In the genomic region with DNA sequence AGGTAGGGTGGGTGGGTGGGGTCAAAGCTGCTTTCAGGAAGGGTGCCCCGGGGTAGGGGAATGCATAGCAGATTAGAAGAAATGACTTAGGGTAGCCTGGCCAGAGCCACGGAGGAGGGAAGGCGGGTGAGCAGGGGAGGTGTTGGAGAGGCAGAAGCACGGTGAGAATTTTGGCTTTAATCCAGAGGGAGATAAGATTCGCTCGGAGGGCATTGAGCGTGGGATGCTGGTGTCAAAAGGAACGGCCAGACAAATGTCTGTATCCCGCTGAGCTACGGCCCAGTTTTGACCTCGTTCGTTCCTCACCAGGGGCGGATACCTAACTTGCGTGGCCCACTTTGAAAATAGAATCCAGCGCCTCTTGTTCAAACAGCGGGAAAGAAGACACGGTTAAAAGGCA, we compare ENCODE assay signal across 8 mouse cellular contexts. TPM values are rescaled to one million over a fixed set of nuclear protein-coding genes. Genes with fewer than 3 reads are reported as not detected.
A peak's percentile ranks its signal among the peaks of the same experiment; 100 is the strongest.
DNase-seq lines count a peak whose midpoint lies in the region; ATAC-seq and TF ChIP-seq lines count a peak whose summit lies in the region.

No protein-coding gene starts in this region.

- 8% methylated on average over 17 of the region's 17 CpGs for WGBS in kidney, embryonic 14.5 days
- WGBS in heart, embryonic 14.5 days = 2% methylated on average over 17 of the region's 17 CpGs
- WGBS in liver, embryonic 13.5 days (ENCODE audit: insufficient replicate concordance) = 18% methylated on average over 17 of the region's 17 CpGs
- 22% methylated on average over 17 of the region's 17 CpGs for WGBS in stomach, postnatal 0 days

- H3K9me3 ChIP-seq in kidney, embryonic 14.5 days (ENCODE audit: control insufficient read depth, low read length) = no peaks in the 10 kb centered on the region
- H3K9me3 ChIP-seq in heart, embryonic 14.5 days (ENCODE audit: control insufficient read depth, low read length) = no peaks in the 10 kb centered on the region
- no peaks in the 10 kb centered on the region for H3K9me3 ChIP-seq in liver, embryonic 13.5 days (replicated peaks)
- no peaks in the 10 kb centered on the region for H3K9me3 ChIP-seq in stomach, postnatal 0 days (ENCODE audit: control insufficient read depth, low read length)

- H3K36me3 ChIP-seq in kidney, embryonic 14.5 days (ENCODE audit: control insufficient read depth, insufficient read depth, low read length) = no peaks in the 10 kb centered on the region
- no peaks in the 10 kb centered on the region for H3K36me3 ChIP-seq in heart, embryonic 14.5 days (ENCODE audit: control insufficient read depth, insufficient read depth, low read length)
- no peaks in the 10 kb centered on the region for H3K36me3 ChIP-seq in liver, embryonic 13.5 days
- no peaks in the 10 kb centered on the region for H3K36me3 ChIP-seq in stomach, postnatal 0 days (ENCODE audit: control insufficient read depth, insufficient read depth, low read length)

- no peak overlapping the region for H3K27ac ChIP-seq in kidney, embryonic 14.5 days (ENCODE audit: low read depth, low read length)
- peak overlapping the region; percentile 70 to 75 for H3K27ac ChIP-seq in heart, embryonic 14.5 days (replicated peaks in 1 of 2; ENCODE audit: control insufficient read depth in 1 of 2, insufficient read depth in 1 of 2, low read depth in 2 of 2, low read length in 2 of 2)
- H3K27ac ChIP-seq in liver, embryonic 13.5 days = no peak overlapping the region
- no peak overlapping the region for H3K27ac ChIP-seq in stomach, postnatal 0 days (replicated peaks)

- H3K4me1 ChIP-seq in kidney, embryonic 14.5 days (ENCODE audit: control insufficient read depth, insufficient read depth, low read length) = peaks cover 25% of the 10 kb centered on the region; the same call in 1 of the 2 replicates
- peaks cover 26 to 40% of the 10 kb centered on the region in 2 experiments for H3K4me1 ChIP-seq in heart, embryonic 14.5 days (ENCODE audit: control insufficient read depth in 2 of 2, insufficient read depth in 2 of 2, low read length in 2 of 2)
- peaks cover 10% of the 10 kb centered on the region for H3K4me1 ChIP-seq in liver, embryonic 13.5 days (replicated peaks)
- H3K4me1 ChIP-seq in stomach, postnatal 0 days (replicated peaks; ENCODE audit: control insufficient read depth, insufficient read depth) = no peaks in the 10 kb centered on the region

- TF ChIP-seq EP300 in stomach, postnatal 0 days (optimal IDR thresholded peaks at IDR 0.05) = no peak

- H3K4me3 ChIP-seq in kidney, embryonic 14.5 days (ENCODE audit: low read length) = no peak overlapping the region; the same call in 1 of the 2 replicates
- peak overlapping the region; percentile 24 to 27 for H3K4me3 ChIP-seq in heart, embryonic 14.5 days (ENCODE audit: control insufficient read depth in 1 of 2, insufficient read depth in 1 of 2, low read depth in 1 of 2, low read length in 2 of 2)
- peak overlapping the region; percentile 16 for H3K4me3 ChIP-seq in liver, embryonic 13.5 days (replicated peaks)
- no peak overlapping the region for H3K4me3 ChIP-seq in stomach, postnatal 0 days (ENCODE audit: low read depth, low read length)

- TF ChIP-seq CTCF in stomach, postnatal 0 days (IDR thresholded peaks at IDR 0.05; ENCODE audit: low read depth) = no peak

- no peak for ATAC-seq in kidney, embryonic 14.5 days (ENCODE audit: low FRiP score, low TSS enrichment)
- ATAC-seq in heart, embryonic 14.5 days (ENCODE audit: insufficient number of reproducible peaks, insufficient read depth, low FRiP score, low read depth) = peak; percentile 68
- ATAC-seq in liver, embryonic 13.5 days (ENCODE audit: low read depth) = no peak
- ATAC-seq in stomach, postnatal 0 days (ENCODE audit: low FRiP score, low TSS enrichment) = no peak

- peak overlapping the region; percentile 31; the same call in 1 of the 2 replicates for H3K4me2 ChIP-seq in kidney, embryonic 14.5 days (replicated peaks; ENCODE audit: low read depth, low read length)
- peak overlapping the region; percentile 68 for H3K4me2 ChIP-seq in heart, embryonic 14.5 days (ENCODE audit: low read length)
- H3K4me2 ChIP-seq in liver, embryonic 13.5 days = peak overlapping the region; percentile 41
- H3K4me2 ChIP-seq in stomach, postnatal 0 days (replicated peaks; ENCODE audit: low read depth) = 0 out of 2 replicates have a peak overlapping the region, but pooled peaks have one; percentile 2

- H3K9ac ChIP-seq in kidney, embryonic 14.5 days (ENCODE audit: low read depth, low read length) = no peak overlapping the region
- peak overlapping the region; percentile 59 for H3K9ac ChIP-seq in heart, embryonic 14.5 days (ENCODE audit: low read length)
- peak overlapping the region; percentile 22; the same call in 1 of the 2 replicates for H3K9ac ChIP-seq in liver, embryonic 13.5 days
- H3K9ac ChIP-seq in stomach, postnatal 0 days (ENCODE audit: low read length) = no peak overlapping the region

- H3K27me3 ChIP-seq in kidney, embryonic 14.5 days (ENCODE audit: control insufficient read depth, insufficient read depth, low read length) = no peaks in the 10 kb centered on the region
- H3K27me3 ChIP-seq in heart, embryonic 14.5 days (ENCODE audit: control insufficient read depth, insufficient read depth, low read length) = no peaks in the 10 kb centered on the region
- peaks cover 5% of the 10 kb centered on the region; the same call in 1 of the 2 replicates for H3K27me3 ChIP-seq in liver, embryonic 13.5 days
- no peaks in the 10 kb centered on the region for H3K27me3 ChIP-seq in stomach, postnatal 0 days (ENCODE audit: control insufficient read depth, insufficient read depth, low read length)

- DNase-seq in kidney, adult 9 months = no peak
- peak; percentile 52 to 64 for DNase-seq in cerebellum, postnatal 10 days
- DNase-seq in liver, embryonic 13.5 days = no peak
- no peak for DNase-seq in stomach, postnatal 0 days (ENCODE audit: low spot score)
- DNase-seq in right cerebral cortex, adult 2 months (ENCODE audit: low spot score in 2 of 2) = no peak
- DNase-seq in frontal cortex, postnatal 10 days (ENCODE audit: low spot score in 2 of 2) = no peak

RNA-seq across cellular contexts. Expression of a gene that starts 23.8 kb away (rescaled TPM):
- polyA plus RNA-seq in kidney, embryonic 14.5 days (2014; fragmentation: Nextera tagmentation; extraction: Ambion mirVana) = 87.7 and 98.5 TPM in 2 replicates
- polyA plus RNA-seq in heart, embryonic 14.5 days (2014; fragmentation: Nextera tagmentation; extraction: Ambion mirVana) = 42.4 and 43.4 TPM in 2 replicates
- polyA plus RNA-seq in liver, embryonic 13.5 days (2015; fragmentation: Nextera tagmentation; extraction: Ambion mirVana) = 12.3 and 13.7 TPM in 2 replicates
- polyA plus RNA-seq in stomach, postnatal 0 days (2015; fragmentation: Nextera tagmentation; extraction: Ambion mirVana) = 17.4 and 18.7 TPM in 2 replicates

Comparison
In these comparisons a context has a peak if more than half of its experiments do, and no peak if none do; other contexts are left out.
1. H3K27ac ChIP-seq: peak in heart, embryonic 14.5 days (2 of 2); none in kidney, embryonic 14.5 days (single experiment), liver, embryonic 13.5 days (single experiment) and stomach, postnatal 0 days (single experiment).
2. H3K4me2 ChIP-seq: peak in every context shown above with its lines; median percentile 68 in heart, embryonic 14.5 days; 41 in liver, embryonic 13.5 days; 31 in kidney, embryonic 14.5 days; 2 in stomach, postnatal 0 days.
3. H3K4me3 ChIP-seq: peak in heart, embryonic 14.5 days (2 of 2) and liver, embryonic 13.5 days (single experiment); none in kidney, embryonic 14.5 days (single experiment) and stomach, postnatal 0 days (single experiment).
4. H3K9ac ChIP-seq: peak in heart, embryonic 14.5 days (single experiment) and liver, embryonic 13.5 days (single experiment); none in kidney, embryonic 14.5 days (single experiment) and stomach, postnatal 0 days (single experiment).
5. DNase-seq: peak in cerebellum, postnatal 10 days (2 of 2); none in kidney, adult 9 months (single experiment), liver, embryonic 13.5 days (single experiment), stomach, postnatal 0 days (single experiment), right cerebral cortex, adult 2 months (0 of 2) and frontal cortex, postnatal 10 days (0 of 2).